In the genomic region with DNA sequence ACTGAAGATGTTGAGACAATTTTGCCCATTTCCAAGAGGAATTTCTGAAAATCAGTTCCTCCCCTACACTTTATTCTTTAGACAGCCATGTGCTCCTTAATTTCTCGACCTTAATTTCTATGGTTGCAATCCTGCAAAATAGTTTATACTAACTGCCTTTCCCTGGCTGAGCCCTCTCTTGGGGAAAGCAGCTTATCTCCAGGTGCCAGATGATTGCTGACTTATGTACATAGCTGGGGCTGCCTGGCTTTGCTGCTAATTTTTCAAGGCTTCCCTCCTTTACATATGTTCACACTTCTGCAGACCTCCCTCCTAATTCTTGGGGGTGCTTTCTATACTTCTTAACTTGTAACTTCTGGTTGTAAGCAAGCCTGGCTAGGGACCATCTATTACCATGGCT, we compare ENCODE assay signal across 31 mouse cellular contexts. TPM values are rescaled to one million over a fixed set of nuclear protein-coding genes. Genes with fewer than 3 reads are reported as not detected.
DNase-seq lines count a peak whose midpoint lies in the region; ATAC-seq and TF ChIP-seq lines count a peak whose summit lies in the region.
"Had no signal": no experiment of that assay in that cellular context is flagged by ENCODE, and none has a peak within 500 bp of the region (broad histone marks: within the 10 kb centered on the region; RNA-seq: fewer than 3 reads in every experiment).

No protein-coding gene starts in this region.

- no peak overlapping the region for H3K27ac ChIP-seq in intestine, embryonic 15.5 days
- no peak overlapping the region for H3K27ac ChIP-seq in intestine, postnatal 0 days (ENCODE audit: low read depth, low read length)
- peak overlapping the region; percentile 51; the same call in 1 of the 2 replicates for H3K27ac ChIP-seq in stomach, embryonic 15.5 days
- H3K27ac ChIP-seq: embryonic facial prominence, embryonic 12.5 days; embryonic facial prominence, embryonic 15.5 days; gastrocnemius, adult 2 months; heart, embryonic 15.5 days; hindbrain, embryonic 14.5 days; hindbrain, postnatal 0 days had no signal

- no peaks in the 10 kb centered on the region for H3K9me3 ChIP-seq in intestine, embryonic 15.5 days
- no peaks in the 10 kb centered on the region for H3K9me3 ChIP-seq in intestine, postnatal 0 days (ENCODE audit: control insufficient read depth)
- H3K9me3 ChIP-seq in stomach, embryonic 15.5 days: no peaks in the 10 kb centered on the region
- H3K9me3 ChIP-seq: embryonic facial prominence, embryonic 12.5 days; embryonic facial prominence, embryonic 15.5 days; heart, embryonic 12.5 days; heart, embryonic 15.5 days had no signal

- no peaks in the 10 kb centered on the region for H3K27me3 ChIP-seq in intestine, embryonic 15.5 days (replicated peaks)
- 0 out of 2 replicates have a peak, but pooled peaks cover 5% of the 10 kb centered on the region for H3K27me3 ChIP-seq in intestine, postnatal 0 days (replicated peaks; ENCODE audit: control insufficient read depth, insufficient read depth, low read length)
- no peaks in the 10 kb centered on the region for H3K27me3 ChIP-seq in stomach, embryonic 15.5 days (replicated peaks)
- H3K27me3 ChIP-seq: CH12.LX; embryonic facial prominence, embryonic 12.5 days; embryonic facial prominence, embryonic 15.5 days; heart, embryonic 12.5 days; heart, embryonic 15.5 days; Patski had no signal

- WGBS in intestine, embryonic 15.5 days: 31% methylated on average over 1 of the region's 1 CpGs
- WGBS in intestine, postnatal 0 days: 39% methylated on average over 1 of the region's 1 CpGs
- 27% methylated on average over 1 of the region's 1 CpGs for WGBS in stomach, embryonic 15.5 days

- H3K4me2 ChIP-seq in intestine, embryonic 15.5 days (replicated peaks): no peak overlapping the region
- no peak overlapping the region for H3K4me2 ChIP-seq in intestine, postnatal 0 days (replicated peaks; ENCODE audit: low read depth)
- H3K4me2 ChIP-seq in stomach, embryonic 15.5 days: no peak overlapping the region
- H3K4me2 ChIP-seq: embryonic facial prominence, embryonic 12.5 days; embryonic facial prominence, embryonic 15.5 days; heart, embryonic 12.5 days; heart, embryonic 15.5 days; hindbrain, embryonic 14.5 days had no signal

- no peaks in the 10 kb centered on the region for H3K36me3 ChIP-seq in intestine, embryonic 15.5 days
- no peaks in the 10 kb centered on the region for H3K36me3 ChIP-seq in intestine, postnatal 0 days (ENCODE audit: control insufficient read depth, insufficient read depth)
- H3K36me3 ChIP-seq in stomach, embryonic 15.5 days: no peaks in the 10 kb centered on the region
- H3K36me3 ChIP-seq: embryonic facial prominence, embryonic 12.5 days; embryonic facial prominence, embryonic 15.5 days; G1E; heart, embryonic 12.5 days; heart, embryonic 15.5 days had no signal

- ATAC-seq in intestine, embryonic 15.5 days: peak; percentile 68; the same call in 1 of the 2 replicates
- no peak for ATAC-seq in intestine, postnatal 0 days
- ATAC-seq in stomach, embryonic 15.5 days (ENCODE audit: insufficient read depth, low FRiP score, low read depth): peak; percentile 47; the same call in 1 of the 2 replicates
- ATAC-seq: forebrain, embryonic 14.5 days; forebrain, postnatal 0 days; hindbrain, postnatal 0 days; Patski had no signal

- peak; percentile 7 for DNase-seq in yolk sac, embryonic 10.5 days (ENCODE audit: low spot score)
- no peak for DNase-seq in embryo, embryonic 10.5 days (ENCODE audit: low spot score)
- DNase-seq in left cerebral cortex, adult 11 months (ENCODE audit: low spot score): no peak
- DNase-seq: adrenal gland, postnatal 10 days; adrenal gland, postnatal 36 days; B cell, adult 2 months; cerebellum, adult 18-20 months; cerebellum, adult 9-10 months; cerebellum, postnatal 14 days; forebrain, postnatal 0 days; gastrocnemius, adult 2 months; gastrocnemius, postnatal 14 days; heart, adult 18-20 months; heart, postnatal 10 days; heart, postnatal 36 days had no signal

- no peak for TF ChIP-seq CTCF in intestine, postnatal 0 days (IDR thresholded peaks at IDR 0.05; ENCODE audit: low read depth)

- no peak overlapping the region for H3K9ac ChIP-seq in intestine, embryonic 15.5 days
- no peak overlapping the region for H3K9ac ChIP-seq in intestine, postnatal 0 days (ENCODE audit: low read depth, low read length)
- H3K9ac ChIP-seq in stomach, embryonic 15.5 days: no peak overlapping the region
- H3K9ac ChIP-seq: embryonic facial prominence, embryonic 12.5 days; embryonic facial prominence, embryonic 15.5 days; forebrain, postnatal 0 days; heart, embryonic 12.5 days; heart, embryonic 15.5 days; hindbrain, embryonic 14.5 days had no signal

- H3K4me3 ChIP-seq in intestine, embryonic 15.5 days (replicated peaks): no peak overlapping the region
- no peak overlapping the region for H3K4me3 ChIP-seq in intestine, postnatal 0 days (ENCODE audit: low read depth, low read length)
- H3K4me3 ChIP-seq in stomach, embryonic 15.5 days (replicated peaks): no peak overlapping the region
- H3K4me3 ChIP-seq: embryonic facial prominence, embryonic 12.5 days; embryonic facial prominence, embryonic 15.5 days; gastrocnemius, adult 2 months; heart, embryonic 12.5 days; heart, embryonic 15.5 days had no signal

- H3K4me1 ChIP-seq in intestine, embryonic 15.5 days (replicated peaks): no peaks in the 10 kb centered on the region
- H3K4me1 ChIP-seq in intestine, postnatal 0 days (replicated peaks; ENCODE audit: control insufficient read depth, insufficient read depth, low read length): no peaks in the 10 kb centered on the region
- 0 out of 2 replicates have a peak, but pooled peaks cover 6% of the 10 kb centered on the region for H3K4me1 ChIP-seq in stomach, embryonic 15.5 days
- H3K4me1 ChIP-seq: embryonic facial prominence, embryonic 12.5 days; embryonic facial prominence, embryonic 15.5 days; heart, embryonic 15.5 days had no signal

RNA-seq across cellular contexts. Expression of a gene that starts 12.1 kb away (rescaled TPM):
- 1.3 and 1.8 TPM in 2 replicates for polyA plus RNA-seq in intestine, embryonic 15.5 days (2015; fragmentation: Nextera tagmentation; extraction: Ambion mirVana)
- 2.2 and 2.4 TPM in 2 replicates for polyA plus RNA-seq in intestine, postnatal 0 days (2015; fragmentation: Nextera tagmentation; extraction: Ambion mirVana)
- 3.6 and 4.5 TPM in 2 replicates for polyA plus RNA-seq in stomach, embryonic 15.5 days (2015; fragmentation: Nextera tagmentation; extraction: Ambion mirVana)
- polyA plus RNA-seq: G1E had no signal

RNA-seq across cellular contexts. Expression of a gene that starts 12.7 kb away (rescaled TPM):
- 0.18 and 0.39 TPM in 2 replicates for polyA plus RNA-seq in intestine, embryonic 15.5 days (2015; fragmentation: Nextera tagmentation; extraction: Ambion mirVana)
- polyA plus RNA-seq in intestine, postnatal 0 days (2015; fragmentation: Nextera tagmentation; extraction: Ambion mirVana): not detected in 2 replicates
- 0.32 and 1.2 TPM in 2 replicates for polyA plus RNA-seq in stomach, embryonic 15.5 days (2015; fragmentation: Nextera tagmentation; extraction: Ambion mirVana)
- polyA plus RNA-seq: embryonic facial prominence, embryonic 12.5 days; forebrain, embryonic 11.5 days; forebrain, embryonic 14.5 days; frontal cortex, adult 2 months; G1E; heart, embryonic 12.5 days; heart, embryonic 15.5 days; hindbrain, embryonic 11.5 days; hindbrain, embryonic 14.5 days; hindbrain, postnatal 0 days had no signal

RNA-seq across cellular contexts. Expression of a gene that starts 26.3 kb away (rescaled TPM):
- 0.08 and 0.11 TPM in 2 replicates for polyA plus RNA-seq in intestine, embryonic 15.5 days (2015; fragmentation: Nextera tagmentation; extraction: Ambion mirVana)
- not detected in 2 replicates for polyA plus RNA-seq in intestine, postnatal 0 days (2015; fragmentation: Nextera tagmentation; extraction: Ambion mirVana)
- polyA plus RNA-seq in stomach, embryonic 15.5 days (2015; fragmentation: Nextera tagmentation; extraction: Ambion mirVana): 0.21 and 0.44 TPM in 2 replicates
- polyA plus RNA-seq: forebrain, embryonic 11.5 days; forebrain, embryonic 14.5 days; G1E; heart, embryonic 12.5 days; heart, embryonic 15.5 days; hindbrain, embryonic 11.5 days; hindbrain, embryonic 14.5 days; Patski had no signal

RNA-seq across cellular contexts. Expression of a gene that starts 59.1 kb away (rescaled TPM):
- polyA plus RNA-seq in intestine, embryonic 15.5 days (2015; fragmentation: Nextera tagmentation; extraction: Ambion mirVana): 0.46 and 0.68 TPM in 2 replicates
- not detected in 2 replicates for polyA plus RNA-seq in intestine, postnatal 0 days (2015; fragmentation: Nextera tagmentation; extraction: Ambion mirVana)
- polyA plus RNA-seq in stomach, embryonic 15.5 days (2015; fragmentation: Nextera tagmentation; extraction: Ambion mirVana): 0.93 and 1.5 TPM in 2 replicates
- polyA plus RNA-seq: embryonic facial prominence, embryonic 12.5 days; embryonic facial prominence, embryonic 15.5 days; forebrain, embryonic 11.5 days; forebrain, embryonic 14.5 days; forebrain, postnatal 0 days; frontal cortex, adult 2 months; G1E; heart, embryonic 12.5 days; heart, embryonic 15.5 days; hindbrain, embryonic 11.5 days; hindbrain, embryonic 14.5 days; hindbrain, postnatal 0 days; Patski had no signal
